Mouse (Mus musculus): ENCODE measurements at regions not wholly inside any gene's neighbourhood (a gene's known extent, or its start where the extent isn't known, plus 50 kb on each side); places are given as distances from the start of the nearest gene placed in this dataset.

DNA sequence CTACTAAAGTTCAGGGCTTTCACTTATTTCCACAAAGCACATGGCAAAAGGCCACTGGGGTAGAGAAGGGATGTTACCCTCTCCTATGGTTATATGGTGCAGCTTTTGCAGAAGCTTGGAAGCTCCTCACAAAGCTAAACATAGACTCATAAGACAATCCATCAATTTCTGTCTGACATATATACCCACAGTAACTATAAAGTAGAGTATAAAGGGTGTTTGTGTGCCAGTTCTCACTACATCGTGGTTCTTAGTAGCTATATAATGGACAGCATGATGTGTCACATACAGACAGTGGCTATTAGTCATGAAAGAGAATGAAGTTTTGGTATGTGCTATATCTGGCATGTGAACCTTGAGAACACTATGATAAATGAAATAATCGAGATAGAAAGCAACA is 51.2 kb upstream of the Kcnip4 start:
- TF ChIP-seq CTCF (IDR thresholded peaks at IDR 0.05; ENCODE audit: low read depth) = no peak
- no peak for TF ChIP-seq EP300 (IDR thresholded peaks at IDR 0.05; ENCODE audit: low read depth)
